Mouse (Mus musculus): ENCODE data around the gene Nfe2l1.

- peak; percentile 31; the same call in 1 of the 2 replicates for TF ChIP-seq CTCF (IDR thresholded peaks at IDR 0.05; ENCODE audit: borderline replicate concordance, extremely low read depth, insufficient read depth, insufficient read length)
- TF ChIP-seq POLR2A (IDR thresholded peaks at IDR 0.05; ENCODE audit: borderline replicate concordance, extremely low read depth, insufficient read depth, insufficient read length, poor library complexity, severe bottlenecking): no peak
These were observed 7.5 kb upstream of the Nfe2l1 start for GRCm38 (mm10) chr11:96837298-96837697.
